Mouse (Mus musculus): ENCODE measurements around the gene Tnnt2. TPM values are rescaled to one million over a fixed set of nuclear protein-coding genes. Genes with fewer than 3 reads are reported as not detected.

Tnnt2 gene
- total and polyA plus RNA-seq, 3 experiments = 3,392 to 9,301 (median 8,290) TPM

GRCm38 (mm10) chr1:135820736-135821364 lies 15.3 kb upstream of the Tnnt2 start:
- Histone ChIP-seq H3K79me2 (replicated peaks; ENCODE audit: control insufficient read depth, insufficient read depth, low read length) (no peaks in the 10 kb centered on the region), H3K27me3 (ENCODE audit: control insufficient read depth, insufficient read depth, low read length) (peaks cover 11% of the 10 kb centered on the region), H3K9ac (ENCODE audit: low read depth, low read length) (no peak overlapping the region), H3K36me3 (ENCODE audit: control insufficient read depth, insufficient read depth, low read length) (no peaks in the 10 kb centered on the region), H3K4me3 (no peak overlapping the region), H3K4me1 (ENCODE audit: control insufficient read depth, insufficient read depth, low read length) (no peaks in the 10 kb centered on the region; the same call in 1 of the 2 replicates), H3K27ac (no peak overlapping the region)
- WGBS = 81% methylated on average over 16 of the region's 16 CpGs
- TF ChIP-seq CTCF (IDR thresholded peaks at IDR 0.05) (no peak), EP300 (IDR thresholded peaks at IDR 0.05; ENCODE audit: insufficient read depth, low read depth, low read length) (no peak)
- intact Hi-C loops (cut with DNase I) = no loop called here
- no peak for DNase-seq

DNA sequence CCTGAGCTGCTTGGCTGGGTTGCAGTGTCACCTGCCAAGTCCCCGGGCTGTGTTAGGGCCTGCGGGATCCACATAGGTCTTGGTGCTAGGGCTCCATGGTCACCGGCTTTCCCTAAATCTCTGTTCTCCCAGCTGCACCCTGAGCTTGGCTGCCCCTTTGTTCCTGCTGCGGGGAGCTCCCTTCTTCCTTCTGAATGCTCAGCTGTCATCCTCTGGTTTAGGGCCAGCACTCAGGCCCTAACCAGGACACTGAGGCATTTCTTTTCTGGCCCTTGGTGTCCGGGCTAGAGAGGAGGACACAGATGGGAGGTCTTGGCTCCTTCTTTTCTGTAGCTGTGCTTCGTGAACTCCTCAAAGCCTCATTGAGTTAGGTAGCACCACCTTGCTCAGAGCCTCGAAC lies 14.4 kb upstream of the Tnnt2 start:
- Histone ChIP-seq H3K27ac (no peak overlapping the region), H3K4me1 (ENCODE audit: control insufficient read depth, insufficient read depth, low read length) (no peaks in the 10 kb centered on the region; the same call in 1 of the 2 replicates), H3K27me3 (ENCODE audit: control insufficient read depth, insufficient read depth, low read length) (peaks cover 11% of the 10 kb centered on the region), H3K9ac (ENCODE audit: low read depth, low read length) (no peak overlapping the region), H3K4me3 (no peak overlapping the region), H3K79me2 (replicated peaks; ENCODE audit: control insufficient read depth, insufficient read depth, low read length) (no peaks in the 10 kb centered on the region), H3K36me3 (ENCODE audit: control insufficient read depth, insufficient read depth, low read length) (no peaks in the 10 kb centered on the region)
- no peak for TF ChIP-seq POLR2A (IDR thresholded peaks at IDR 0.05; ENCODE audit: insufficient read depth, low read depth, low read length)
- no peak for TF ChIP-seq CTCF (IDR thresholded peaks at IDR 0.05)
- no peak for TF ChIP-seq EP300 (IDR thresholded peaks at IDR 0.05; ENCODE audit: insufficient read depth, low read depth, low read length)
- no peak for DNase-seq
- intact Hi-C loops (cut with DNase I) = no loop called here
- 86% methylated on average over 7 of the region's 7 CpGs for WGBS

- Histone ChIP-seq H3K79me2 (replicated peaks; ENCODE audit: control insufficient read depth, insufficient read depth, low read length) (no peaks in the 10 kb centered on the region), H3K4me3 (no peak overlapping the region), H3K36me3 (ENCODE audit: control insufficient read depth, insufficient read depth, low read length) (no peaks in the 10 kb centered on the region), H3K4me1 (ENCODE audit: control insufficient read depth, insufficient read depth, low read length) (no peaks in the 10 kb centered on the region), H3K27me3 (ENCODE audit: control insufficient read depth, insufficient read depth, low read length) (no peaks in the 10 kb centered on the region), H3K27ac (no peak overlapping the region), H3K9ac (ENCODE audit: low read depth, low read length) (no peak overlapping the region)
- WGBS = 25% methylated on average over 1 of the region's 1 CpGs
- no peak for DNase-seq
- intact Hi-C loops (cut with DNase I) = loop anchor here (2.0 kb wide), 1 partner anchor 16 kb away; no protein-coding TSS in a partner anchor
- TF ChIP-seq EP300 (IDR thresholded peaks at IDR 0.05; ENCODE audit: insufficient read depth, low read depth, low read length) (no peak), CTCF (IDR thresholded peaks at IDR 0.05) (peak; percentile 62)
Observed at GRCm38 (mm10) chr1:135828918-135829317, 7.2 kb upstream of the Tnnt2 start.

GRCm38 (mm10) chr1:135834206-135834859 lies 1.8 kb upstream of the Tnnt2 start:
- H3K4me1 ChIP-seq (ENCODE audit: control insufficient read depth, insufficient read depth, low read length) = no peaks in the 10 kb centered on the region
- TF ChIP-seq POLR2A (IDR thresholded peaks at IDR 0.05; ENCODE audit: insufficient read depth, low read depth, low read length) (no peak), CTCF (IDR thresholded peaks at IDR 0.05) (peak; percentile 12; the same call in 1 of the 2 replicates), EP300 (IDR thresholded peaks at IDR 0.05; ENCODE audit: insufficient read depth, low read depth, low read length) (peak; percentile 59; the same call in 1 of the 2 replicates)
- H3K27ac ChIP-seq = peak overlapping the region; percentile 85
- 27% methylated on average over 6 of the region's 6 CpGs for WGBS
- no peak for DNase-seq
- no peaks in the 10 kb centered on the region for H3K27me3 ChIP-seq (ENCODE audit: control insufficient read depth, insufficient read depth, low read length)
- no peak overlapping the region for H3K4me3 ChIP-seq
- no peaks in the 10 kb centered on the region for H3K36me3 ChIP-seq (ENCODE audit: control insufficient read depth, insufficient read depth, low read length)
- no peaks in the 10 kb centered on the region for H3K79me2 ChIP-seq (replicated peaks; ENCODE audit: control insufficient read depth, insufficient read depth, low read length)
- no peak overlapping the region for H3K9ac ChIP-seq (ENCODE audit: low read depth, low read length)
- intact Hi-C loops (cut with DNase I) = no loop called here

DNA sequence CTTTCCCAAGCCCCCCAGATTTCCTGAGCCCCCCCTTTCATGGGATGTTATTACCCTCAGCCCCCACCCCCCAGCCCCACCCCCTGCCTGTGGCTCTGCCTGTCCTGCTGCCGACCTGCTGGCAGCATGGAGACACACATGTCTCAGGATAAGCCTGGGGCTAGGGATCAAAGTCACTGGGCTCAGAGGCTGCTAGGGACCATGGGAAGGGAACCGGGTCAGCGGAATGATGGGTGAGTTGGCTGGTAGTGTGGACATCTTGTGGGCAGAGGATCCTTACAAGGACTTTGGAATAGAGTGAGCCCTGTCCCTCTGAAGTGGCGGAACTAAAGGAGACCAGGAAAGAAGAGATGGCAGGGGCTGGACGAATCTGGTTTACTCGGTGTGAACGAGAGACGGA lies 1.2 kb upstream of the Tnnt2 start:
- H3K4me3 ChIP-seq = no peak overlapping the region
- no peaks in the 10 kb centered on the region for H3K4me1 ChIP-seq (ENCODE audit: control insufficient read depth, insufficient read depth, low read length)
- no peak overlapping the region for H3K9ac ChIP-seq (ENCODE audit: low read depth, low read length)
- no peaks in the 10 kb centered on the region for H3K79me2 ChIP-seq (replicated peaks; ENCODE audit: control insufficient read depth, insufficient read depth, low read length)
- H3K36me3 ChIP-seq (ENCODE audit: control insufficient read depth, insufficient read depth, low read length) = no peaks in the 10 kb centered on the region
- peak overlapping the region; percentile 85 for H3K27ac ChIP-seq
- DNase-seq = no peak
- intact Hi-C loops (cut with DNase I) = no loop called here
- TF ChIP-seq CTCF (IDR thresholded peaks at IDR 0.05) (no peak), POLR2A (IDR thresholded peaks at IDR 0.05; ENCODE audit: insufficient read depth, low read depth, low read length) (no peak), EP300 (IDR thresholded peaks at IDR 0.05; ENCODE audit: insufficient read depth, low read depth, low read length) (no peak)
- 49% methylated on average over 8 of the region's 8 CpGs for WGBS
- no peaks in the 10 kb centered on the region for H3K27me3 ChIP-seq (ENCODE audit: control insufficient read depth, insufficient read depth, low read length)

- H3K79me2 ChIP-seq (replicated peaks; ENCODE audit: control insufficient read depth, insufficient read depth, low read length) = no peaks in the 10 kb centered on the region
- H3K4me1 ChIP-seq (ENCODE audit: control insufficient read depth, insufficient read depth, low read length) = no peaks in the 10 kb centered on the region; the same call in none of the 2 replicates
- H3K4me3 ChIP-seq = peak overlapping the region; percentile 41
- 28% methylated on average over 4 of the region's 4 CpGs for WGBS
- TF ChIP-seq CTCF (IDR thresholded peaks at IDR 0.05) (no peak), POLR2A (IDR thresholded peaks at IDR 0.05; ENCODE audit: insufficient read depth, low read depth, low read length) (no peak), EP300 (IDR thresholded peaks at IDR 0.05; ENCODE audit: insufficient read depth, low read depth, low read length) (no peak)
- H3K27ac ChIP-seq = peak overlapping the region; percentile 93
- peaks cover 5% of the 10 kb centered on the region; the same call in 1 of the 2 replicates for H3K36me3 ChIP-seq (ENCODE audit: control insufficient read depth, insufficient read depth, low read length)
- H3K27me3 ChIP-seq (ENCODE audit: control insufficient read depth, insufficient read depth, low read length) = no peaks in the 10 kb centered on the region
- intact Hi-C loops (cut with DNase I) = no loop called here
- DNase-seq = no peak
- H3K9ac ChIP-seq (ENCODE audit: low read depth, low read length) = peak overlapping the region; percentile 77
Observed at GRCm38 (mm10) chr1:135838626-135839025, 2.5 kb downstream of the Tnnt2 start.

All from heart, adult 2 months (tissue).